Mouse (Mus musculus) forebrain, embryonic 14.5 days (tissue): ENCODE results near the gene Fam209. TPM values are rescaled to one million over a fixed set of nuclear protein-coding genes. Genes with fewer than 3 reads are reported as not detected.

Experiments
- ATAC-seq: fragments of 200-750 bp; cut with Nextera tagmentation; 2 replicates; pipeline ENCODE4 v1.8.0; 2017; ENCODE audit warnings: mild to moderate bottlenecking, moderate library complexity
- DNase-seq: peaks from one replicate; pipeline ENCODE4 v3.0.0-alpha.2; 2015; ENCODE audit warnings: low spot score
- H3K27ac ChIP-seq: fragments of 300-500 bp; sonication (generic); 2 replicates; pipeline ENCODE4 v1.5.1; 2014; ENCODE audit warnings: low read depth, mild to moderate bottlenecking, control low read depth, low read length, moderate library complexity
- H3K27me3 ChIP-seq: fragments of 300-500 bp; sonication (generic); replicated peaks from 2 replicates; pipeline ENCODE4 v1.6.1; 2014; ENCODE audit warnings: low read length, control low read depth, mixed read lengths; ENCODE audit not compliant: control insufficient read depth, insufficient read depth
- H3K36me3 ChIP-seq: fragments of 300-500 bp; sonication (generic); 2 replicates; pipeline ENCODE4 v1.6.1; 2014; ENCODE audit warnings: low read length, control low read depth; ENCODE audit not compliant: control insufficient read depth, insufficient read depth
- H3K4me1 ChIP-seq: fragments of 300-500 bp; sonication (generic); 2 replicates; pipeline ENCODE4 v1.6.1; 2014; ENCODE audit warnings: antibody characterized with exemption, low read length, control low read depth; ENCODE audit not compliant: control insufficient read depth, insufficient read depth
- H3K4me2 ChIP-seq: fragments of 300-500 bp; sonication (generic); 2 replicates; pipeline ENCODE4 v1.6.1; 2014; ENCODE audit warnings: mild to moderate bottlenecking, control low read depth, low read length
- H3K4me3 ChIP-seq: fragments of 300-500 bp; sonication (generic); 2 replicates; pipeline ENCODE4 v1.5.1; 2014; ENCODE audit warnings: low read depth, low read length, control low read depth
- H3K9ac ChIP-seq: fragments of 300-500 bp; sonication (generic); 2 replicates; pipeline ENCODE4 v1.6.1; 2014; ENCODE audit warnings: mild to moderate bottlenecking, low read length, control low read depth, moderate library complexity
- H3K9me3 ChIP-seq: fragments of 300-500 bp; sonication (generic); replicated peaks from 2 replicates; pipeline ENCODE4 v1.6.1; 2016; ENCODE audit warnings: low read length, control low read depth, mixed read lengths; ENCODE audit not compliant: control insufficient read depth
- WGBS: fragments of 180-500 bp; shearing (Covaris S2); extraction: QIAGEN DNeasy Blood & Tissue Kit; methylation state at CpG from one replicate; pipeline ENCODE4 v1.1.7; 2014; 5-methylcytosine and 5-hydroxymethylcytosine counted together
- polyA plus RNA-seq: library from polyadenylated mRNA; unstranded; fragments of >200 nt; fragmentation: Nextera tagmentation; extraction: Ambion mirVana; gene quantifications from 2 replicates; pipeline ENCODE4 v1.2.1, GENCODE M21; 2014

Gene Fam209
- polyA plus RNA-seq, 1 experiment from 2014 or later = 0.44 TPM

DNA sequence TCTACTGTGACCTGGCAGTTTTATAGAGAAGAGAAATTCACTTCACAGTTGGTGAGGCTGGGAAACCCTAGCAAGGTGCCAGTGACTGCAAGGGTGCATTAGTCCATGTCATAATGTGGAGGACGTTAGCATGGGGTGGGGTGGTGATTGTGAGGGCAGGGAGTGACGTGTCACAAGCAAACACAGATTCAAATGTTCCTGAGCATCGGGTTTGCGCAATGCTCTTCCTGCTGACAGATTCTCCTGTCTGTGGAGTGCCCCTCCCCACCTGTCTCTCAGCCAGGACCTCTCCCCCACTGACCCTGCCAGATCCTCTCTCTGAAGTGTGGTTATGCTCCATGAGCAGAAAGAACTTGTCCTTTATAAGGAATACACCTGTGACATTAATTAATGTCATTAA, 24.0 kb upstream of the Fam209 start:
- WGBS = 90% methylated on average over 4 of the region's 4 CpGs

DNA sequence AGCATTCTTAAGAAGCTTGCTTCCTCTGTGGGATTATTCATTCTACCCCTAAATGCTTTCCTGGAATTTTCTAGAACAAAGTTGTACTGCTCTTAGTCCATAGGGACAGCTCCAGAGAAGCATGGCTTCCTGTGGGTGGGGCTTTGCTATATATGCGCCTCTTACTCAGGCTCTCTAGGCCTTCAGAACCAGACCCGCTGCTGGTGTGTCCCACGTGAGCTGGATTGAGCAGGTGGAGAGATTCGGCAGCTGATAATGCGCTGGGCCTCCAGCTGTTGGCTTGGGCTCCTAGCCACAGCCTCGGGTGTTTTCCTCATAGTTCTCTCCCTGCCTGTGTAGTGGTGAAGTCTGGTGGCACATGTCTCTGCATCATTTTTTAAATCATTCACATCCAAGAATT, 21.7 kb upstream of the Fam209 start:
- 90% methylated on average over 6 of the region's 6 CpGs for WGBS
- peaks cover 93% of the 10 kb centered on the region for H3K36me3 ChIP-seq
- no peak for ATAC-seq

More for the DNA sequence above, 24.0 kb upstream of the Fam209 start:
- H3K4me2 ChIP-seq = no peak overlapping the region
- no peak overlapping the region for H3K27ac ChIP-seq
- H3K9ac ChIP-seq = no peak overlapping the region
- no peak for DNase-seq
- H3K36me3 ChIP-seq = peaks cover 90% of the 10 kb centered on the region
- H3K27me3 ChIP-seq = no peaks in the 10 kb centered on the region
- no peak for ATAC-seq
- no peaks in the 10 kb centered on the region for H3K9me3 ChIP-seq
- H3K4me3 ChIP-seq = no peak overlapping the region
- H3K4me1 ChIP-seq = no peaks in the 10 kb centered on the region

DNA sequence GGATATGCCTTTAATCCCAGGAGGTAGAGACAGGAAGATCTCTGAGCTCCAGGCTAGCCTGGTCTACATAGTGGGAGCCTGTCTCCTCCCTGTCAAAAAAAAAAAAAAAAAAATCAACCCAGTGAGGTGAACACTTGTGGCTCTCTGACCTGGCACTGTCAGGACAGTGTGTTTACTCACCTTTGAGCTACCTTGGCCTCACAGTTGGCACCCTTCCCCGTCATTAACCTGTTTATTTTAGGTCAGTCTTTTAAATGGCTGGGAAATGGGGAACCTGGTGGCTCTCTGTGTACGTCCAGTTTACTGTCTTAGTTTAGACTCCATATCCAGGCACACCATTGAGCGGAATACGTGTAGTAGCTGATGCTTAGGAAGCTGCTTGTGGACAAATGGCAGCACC, 20.3 kb upstream of the Fam209 start:
- H3K9me3 ChIP-seq = no peaks in the 10 kb centered on the region
- H3K4me3 ChIP-seq = no peak overlapping the region
- no peaks in the 10 kb centered on the region for H3K4me1 ChIP-seq
- no peak overlapping the region for H3K4me2 ChIP-seq
- no peaks in the 10 kb centered on the region for H3K27me3 ChIP-seq
- no peak overlapping the region for H3K27ac ChIP-seq
- peaks cover 87% of the 10 kb centered on the region for H3K36me3 ChIP-seq
- H3K9ac ChIP-seq = no peak overlapping the region
- WGBS = 95% methylated on average over 4 of the region's 4 CpGs
- DNase-seq (no peak), ATAC-seq (no peak)

More for the DNA sequence above, 21.7 kb upstream of the Fam209 start:
- no peaks in the 10 kb centered on the region for H3K9me3 ChIP-seq
- no peaks in the 10 kb centered on the region for H3K27me3 ChIP-seq
- no peak for DNase-seq
- H3K4me1 ChIP-seq = no peaks in the 10 kb centered on the region
- no peak overlapping the region for H3K4me2 ChIP-seq
- H3K9ac ChIP-seq = no peak overlapping the region
- no peak overlapping the region for H3K4me3 ChIP-seq
- no peak overlapping the region for H3K27ac ChIP-seq

DNA sequence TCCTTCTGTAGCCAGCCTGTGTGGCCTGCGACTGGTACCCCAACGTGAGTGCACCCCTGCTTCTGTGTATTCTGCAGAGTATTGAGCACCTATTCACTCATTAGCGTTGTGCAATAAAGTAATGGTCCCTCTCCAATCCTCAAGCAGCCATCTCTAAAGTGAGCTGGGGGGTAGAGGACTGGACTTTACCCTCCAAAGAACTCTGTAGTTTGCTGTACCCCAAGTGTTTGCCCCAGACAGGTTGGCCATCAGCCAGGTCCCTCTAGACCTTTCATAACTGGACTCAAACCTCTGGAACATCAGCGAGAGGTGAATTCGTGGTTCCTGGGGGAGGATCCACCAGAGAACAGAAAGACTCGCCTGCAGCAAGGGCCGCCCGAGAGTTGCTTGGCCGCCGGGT, 19.9 kb upstream of the Fam209 start:
- Histone ChIP-seq H3K4me3 (no peak overlapping the region), H3K27ac (no peak overlapping the region), H3K4me1 (no peaks in the 10 kb centered on the region), H3K4me2 (no peak overlapping the region), H3K9ac (no peak overlapping the region), H3K9me3 (no peaks in the 10 kb centered on the region), H3K27me3 (no peaks in the 10 kb centered on the region), H3K36me3 (peaks cover 86% of the 10 kb centered on the region)
- ATAC-seq (no peak), DNase-seq (no peak)
- WGBS = 95% methylated on average over 10 of the region's 10 CpGs

GRCm38 (mm10) chr2:172458496-172458895, 13.8 kb upstream of the Fam209 start, which contains the start of gene Gcnt7:
Gene Gcnt7, minus strand, starts transcription at chr2:172458596.
- no peaks in the 10 kb centered on the region for H3K9me3 ChIP-seq
- H3K4me1 ChIP-seq = no peaks in the 10 kb centered on the region
- no peak within 1 kb of the TSS for H3K4me2 ChIP-seq
- ATAC-seq (no peak), DNase-seq (no peak)
- no peak within 1 kb of the TSS for H3K27ac ChIP-seq
- H3K27me3 ChIP-seq = no peaks in the 10 kb centered on the region
- no peak within 1 kb of the TSS for H3K9ac ChIP-seq
- H3K36me3 ChIP-seq = peaks cover 54% of the 10 kb centered on the region
- WGBS = 91% methylated on average over 11 of the region's 11 CpGs
- no peak within 1 kb of the TSS for H3K4me3 ChIP-seq

- no peaks in the 10 kb centered on the region for H3K9me3 ChIP-seq
- no peak overlapping the region for H3K27ac ChIP-seq
- H3K36me3 ChIP-seq = peaks cover 58% of the 10 kb centered on the region
- WGBS = 74% methylated on average over 2 of the region's 2 CpGs
- no peak overlapping the region for H3K4me2 ChIP-seq
- DNase-seq (no peak), ATAC-seq (no peak)
- H3K4me3 ChIP-seq = no peak overlapping the region
- H3K27me3 ChIP-seq = no peaks in the 10 kb centered on the region
- H3K9ac ChIP-seq = no peak overlapping the region
- no peaks in the 10 kb centered on the region for H3K4me1 ChIP-seq
Observed at GRCm38 (mm10) chr2:172460647-172461046, 11.7 kb upstream of the Fam209 start.

GRCm38 (mm10) chr2:172462813-172463212, 9.5 kb upstream of the Fam209 start:
- Histone ChIP-seq H3K27ac (no peak overlapping the region), H3K4me1 (no peaks in the 10 kb centered on the region), H3K4me2 (no peak overlapping the region), H3K4me3 (no peak overlapping the region), H3K36me3 (peaks cover 61% of the 10 kb centered on the region), H3K27me3 (no peaks in the 10 kb centered on the region), H3K9me3 (no peaks in the 10 kb centered on the region), H3K9ac (no peak overlapping the region)
- DNase-seq = no peak
- WGBS = 95% methylated on average over 4 of the region's 4 CpGs
- ATAC-seq = no peak

- H3K36me3 ChIP-seq = peaks cover 71% of the 10 kb centered on the region
- H3K4me1 ChIP-seq = peaks cover 5% of the 10 kb centered on the region; the same call in 1 of the 2 replicates
- no peaks in the 10 kb centered on the region for H3K9me3 ChIP-seq
- no peak overlapping the region for H3K4me3 ChIP-seq
- H3K9ac ChIP-seq = no peak overlapping the region
- WGBS = 64% methylated on average over 11 of the region's 11 CpGs
- H3K27ac ChIP-seq = no peak overlapping the region
- H3K4me2 ChIP-seq = no peak overlapping the region
- no peaks in the 10 kb centered on the region for H3K27me3 ChIP-seq
- peak; percentile 41 for DNase-seq
- no peak for ATAC-seq
Observed at GRCm38 (mm10) chr2:172466427-172467132, 5.7 kb upstream of the Fam209 start.

GRCm38 (mm10) chr2:172467206-172467605, 5.1 kb upstream of the Fam209 start:
- no peak overlapping the region for H3K9ac ChIP-seq

More at GRCm38 (mm10) chr2:172467206-172467605, 5.1 kb upstream of the Fam209 start:
- no peaks in the 10 kb centered on the region for H3K27me3 ChIP-seq
- no peaks in the 10 kb centered on the region for H3K9me3 ChIP-seq
- peaks cover 6% of the 10 kb centered on the region; the same call in 1 of the 2 replicates for H3K4me1 ChIP-seq
- no peak overlapping the region for H3K27ac ChIP-seq
- no peak overlapping the region for H3K4me2 ChIP-seq
- peaks cover 65% of the 10 kb centered on the region for H3K36me3 ChIP-seq
- no peak for ATAC-seq
- H3K4me3 ChIP-seq = no peak overlapping the region
- 91% methylated on average over 5 of the region's 5 CpGs for WGBS
- DNase-seq = no peak
